Mouse (Mus musculus): ENCODE data around the gene Lrp6.

DNA sequence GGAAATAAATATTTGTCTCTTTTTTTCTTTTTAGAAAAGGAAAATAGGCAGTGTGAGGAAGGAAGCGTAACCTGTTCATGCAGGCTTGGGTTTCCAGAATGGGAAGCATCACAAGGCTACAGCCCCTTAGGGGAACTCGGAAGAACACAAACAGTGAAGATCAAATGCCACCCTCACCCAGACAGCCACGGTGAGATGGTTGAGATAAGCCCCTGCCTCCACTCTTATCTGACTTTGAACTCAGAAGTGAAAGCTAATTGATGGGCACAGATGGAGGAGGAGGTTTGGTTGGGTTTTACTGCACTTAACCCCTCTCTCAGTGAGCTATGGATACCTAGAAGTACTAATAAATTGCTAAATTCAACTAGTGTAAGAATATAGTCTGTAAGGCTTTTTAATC lies 33.7 kb downstream of the Lrp6 start:
- TF ChIP-seq POLR2A (IDR thresholded peaks at IDR 0.05; ENCODE audit: borderline replicate concordance, insufficient read depth, low read length) (no peak), CTCF (IDR thresholded peaks at IDR 0.05; ENCODE audit: borderline replicate concordance, insufficient read depth, low read depth, low read length) (no peak)

Data from cerebellum, adult 2 months (tissue).